Mouse (Mus musculus): ENCODE results near the gene Col8a1. TPM values are rescaled to one million over a fixed set of nuclear protein-coding genes. Genes with fewer than 3 reads are reported as not detected.
A peak's percentile ranks its signal among the peaks of the same experiment; 100 is the strongest.

The Col8a1 gene
- polyA plus RNA-seq, 2 experiments, result 0.01 to 0.07 TPM

DNA sequence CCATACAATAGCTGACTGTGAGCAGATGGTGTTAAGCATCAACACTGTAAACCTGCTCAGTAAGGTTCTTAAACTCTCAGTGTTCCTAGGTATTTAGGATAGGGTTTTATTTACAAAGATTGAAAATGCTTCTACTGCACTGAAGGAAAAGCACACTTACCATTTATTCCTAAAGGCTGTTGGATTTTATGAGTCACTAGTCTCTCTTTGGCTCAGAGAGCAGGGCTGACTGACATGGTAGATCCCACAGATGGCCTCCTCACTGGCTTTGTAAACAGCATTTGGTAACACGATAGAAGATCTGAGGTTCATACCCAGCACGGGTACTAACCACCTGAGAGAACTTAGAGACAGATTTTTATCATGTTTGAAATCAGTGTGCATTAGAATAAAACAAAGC, 5.3 kb upstream of the Col8a1 start:
- WGBS (ENCODE audit: insufficient replicate concordance), result 57% methylated on average over 2 of the region's 2 CpGs
- no peak overlapping the region for H3K9ac ChIP-seq (replicated peaks)

DNA sequence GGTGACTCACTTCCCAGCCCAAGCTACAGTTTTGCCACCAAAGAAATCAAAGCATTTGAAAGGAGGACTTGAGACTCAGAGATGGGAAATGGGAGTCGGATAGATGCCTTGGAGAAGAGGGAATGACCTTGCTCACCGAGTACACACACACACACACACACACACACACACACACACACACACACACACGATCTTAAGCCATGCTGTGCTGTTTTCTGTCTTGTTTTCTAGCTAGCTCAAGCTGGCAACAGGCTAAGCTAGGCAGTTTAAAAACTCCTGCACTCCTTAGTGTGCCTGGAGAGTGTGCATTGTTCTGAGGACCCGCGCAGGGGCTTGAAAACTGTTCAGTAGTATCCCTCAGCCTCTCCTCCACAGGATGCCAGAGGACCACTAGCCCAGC, 1.2 kb upstream of the Col8a1 start:
- Histone ChIP-seq H3K27me3 (ENCODE audit: control insufficient read depth, insufficient read depth, low read length) (no peaks in the 10 kb centered on the region), H3K27ac (no peak overlapping the region), H3K4me2 (ENCODE audit: low read depth) (no peak overlapping the region), H3K4me1 (replicated peaks; ENCODE audit: control insufficient read depth in 2 of 2, insufficient read depth in 2 of 2, low read length in 1 of 2) (no peaks in the 10 kb centered on the region), H3K9ac (replicated peaks) (no peak overlapping the region), H3K4me3 (ENCODE audit: insufficient read depth in 1 of 2, low read depth in 2 of 2, low read length in 2 of 2) (no peak overlapping the region), H3K9me3 (ENCODE audit: control insufficient read depth, low read length) (no peaks in the 10 kb centered on the region), H3K36me3 (replicated peaks; ENCODE audit: control insufficient read depth, insufficient read depth, low read depth) (no peaks in the 10 kb centered on the region)
- ATAC-seq (ENCODE audit: insufficient read depth), result no peak
- DNase-seq (ENCODE audit: low read depth in 3 of 3, low spot score in 3 of 3), result no peak
- 46% methylated on average over 5 of the region's 5 CpGs for WGBS (ENCODE audit: insufficient replicate concordance)
- TF ChIP-seq EP300 (IDR thresholded peaks at IDR 0.05; ENCODE audit: low read depth) (no peak), CTCF (IDR thresholded peaks at IDR 0.05; ENCODE audit: low read depth) (no peak)

More for the DNA sequence above, 5.3 kb upstream of the Col8a1 start:
- TF ChIP-seq CTCF (IDR thresholded peaks at IDR 0.05; ENCODE audit: low read depth) (no peak), EP300 (IDR thresholded peaks at IDR 0.05; ENCODE audit: low read depth) (no peak)
- DNase-seq (ENCODE audit: low read depth in 3 of 3, low spot score in 3 of 3), result no peak
- no peaks in the 10 kb centered on the region for H3K9me3 ChIP-seq (ENCODE audit: control insufficient read depth, low read length)
- no peaks in the 10 kb centered on the region for H3K27me3 ChIP-seq (ENCODE audit: control insufficient read depth, insufficient read depth, low read length)
- ATAC-seq (ENCODE audit: insufficient read depth), result no peak
- H3K4me3 ChIP-seq (ENCODE audit: insufficient read depth in 1 of 2, low read depth in 2 of 2, low read length in 2 of 2), result no peak overlapping the region
- H3K4me1 ChIP-seq (replicated peaks; ENCODE audit: control insufficient read depth in 2 of 2, insufficient read depth in 2 of 2, low read length in 1 of 2), result no peaks in the 10 kb centered on the region
- H3K36me3 ChIP-seq (replicated peaks; ENCODE audit: control insufficient read depth, insufficient read depth, low read depth), result no peaks in the 10 kb centered on the region
- H3K27ac ChIP-seq, result no peak overlapping the region
- H3K4me2 ChIP-seq (ENCODE audit: low read depth), result no peak overlapping the region

GRCm38 (mm10) chr16:57755241-57755640, 704 bp upstream of the Col8a1 start:
- Histone ChIP-seq H3K27me3 (ENCODE audit: control insufficient read depth, insufficient read depth, low read length) (no peaks in the 10 kb centered on the region), H3K27ac (no peak overlapping the region), H3K4me2 (ENCODE audit: low read depth) (peak overlapping the region; percentile 20), H3K9me3 (ENCODE audit: control insufficient read depth, low read length) (no peaks in the 10 kb centered on the region), H3K4me3 (ENCODE audit: insufficient read depth in 1 of 2, low read depth in 2 of 2, low read length in 2 of 2) (no peak overlapping the region), H3K36me3 (replicated peaks; ENCODE audit: control insufficient read depth, insufficient read depth, low read depth) (no peaks in the 10 kb centered on the region), H3K4me1 (replicated peaks; ENCODE audit: control insufficient read depth in 2 of 2, insufficient read depth in 2 of 2, low read length in 1 of 2) (no peaks in the 10 kb centered on the region), H3K9ac (replicated peaks) (no peak overlapping the region)
- DNase-seq (ENCODE audit: low read depth in 3 of 3, low spot score in 3 of 3) (no peak), ATAC-seq (ENCODE audit: insufficient read depth) (no peak)
- no peak for TF ChIP-seq CTCF (IDR thresholded peaks at IDR 0.05; ENCODE audit: low read depth)
- TF ChIP-seq EP300 (IDR thresholded peaks at IDR 0.05; ENCODE audit: low read depth), result no peak
- WGBS (ENCODE audit: insufficient replicate concordance), result 25% methylated on average over 12 of the region's 12 CpGs

- H3K27ac ChIP-seq, result no peak overlapping the region
- H3K36me3 ChIP-seq (replicated peaks; ENCODE audit: control insufficient read depth, insufficient read depth, low read depth), result no peaks in the 10 kb centered on the region
- H3K27me3 ChIP-seq (ENCODE audit: control insufficient read depth, insufficient read depth, low read length), result no peaks in the 10 kb centered on the region
- no peak for ATAC-seq (ENCODE audit: insufficient read depth)
- H3K4me2 ChIP-seq (ENCODE audit: low read depth), result no peak overlapping the region
- no peak overlapping the region for H3K9ac ChIP-seq (replicated peaks)
- WGBS (ENCODE audit: insufficient replicate concordance), result 33% methylated on average over 10 of the region's 10 CpGs
- no peaks in the 10 kb centered on the region for H3K4me1 ChIP-seq (replicated peaks; ENCODE audit: control insufficient read depth in 2 of 2, insufficient read depth in 2 of 2, low read length in 1 of 2)
- TF ChIP-seq EP300 (IDR thresholded peaks at IDR 0.05; ENCODE audit: low read depth), result no peak
- TF ChIP-seq CTCF (IDR thresholded peaks at IDR 0.05; ENCODE audit: low read depth), result no peak
- no peaks in the 10 kb centered on the region for H3K9me3 ChIP-seq (ENCODE audit: control insufficient read depth, low read length)
- DNase-seq (ENCODE audit: low read depth in 3 of 3, low spot score in 3 of 3), result no peak
- H3K4me3 ChIP-seq (ENCODE audit: insufficient read depth in 1 of 2, low read depth in 2 of 2, low read length in 2 of 2), result no peak overlapping the region
Measured at GRCm38 (mm10) chr16:57753539-57754280, 827 bp downstream of the Col8a1 start.

GRCm38 (mm10) chr16:57750549-57750948, 4.0 kb downstream of the Col8a1 start:
- WGBS (ENCODE audit: insufficient replicate concordance), result 9% methylated on average over 2 of the region's 2 CpGs
- Histone ChIP-seq H3K9ac (replicated peaks) (no peak overlapping the region), H3K4me3 (ENCODE audit: insufficient read depth in 1 of 2, low read depth in 2 of 2, low read length in 2 of 2) (no peak overlapping the region), H3K9me3 (ENCODE audit: control insufficient read depth, low read length) (no peaks in the 10 kb centered on the region), H3K27me3 (ENCODE audit: control insufficient read depth, insufficient read depth, low read length) (no peaks in the 10 kb centered on the region), H3K4me1 (replicated peaks; ENCODE audit: control insufficient read depth in 2 of 2, insufficient read depth in 2 of 2, low read length in 1 of 2) (no peaks in the 10 kb centered on the region), H3K27ac (no peak overlapping the region), H3K36me3 (replicated peaks; ENCODE audit: control insufficient read depth, insufficient read depth, low read depth) (no peaks in the 10 kb centered on the region), H3K4me2 (ENCODE audit: low read depth) (no peak overlapping the region)
- no peak for ATAC-seq (ENCODE audit: insufficient read depth)
- no peak for TF ChIP-seq EP300 (IDR thresholded peaks at IDR 0.05; ENCODE audit: low read depth)
- no peak for TF ChIP-seq CTCF (IDR thresholded peaks at IDR 0.05; ENCODE audit: low read depth)
- DNase-seq (ENCODE audit: low read depth in 3 of 3, low spot score in 3 of 3), result no peak
